Mouse (Mus musculus) CH12.LX (cell line): ENCODE measurements at regions not wholly inside any gene's neighbourhood (a gene's known extent, or its start where the extent isn't known, plus 50 kb on each side); places are given as distances from the start of the nearest gene placed in this dataset.

Experiments
- DNase-seq: peaks from one replicate; pipeline ENCODE4 v3.0.0-alpha.2; 2013; ENCODE audit errors: extremely low read depth
- H3K27ac ChIP-seq: 2 replicates; pipeline ENCODE4 v1.5.1; 2012; ENCODE audit warnings: low read depth, mild to moderate bottlenecking, control low read depth, moderate library complexity; ENCODE audit not compliant: insufficient read depth
- H3K27me3 ChIP-seq: replicated peaks from 2 replicates; pipeline ENCODE3; 2012; ENCODE audit warnings: inconsistent platforms
- H3K36me3 ChIP-seq, 2 experiments: replicated peaks in 1 of 2; 2 replicates each; pipeline versions ENCODE3 to v1.6.1; 2012; ENCODE audit warnings: inconsistent platforms in 1 of 2, low read length in 1 of 2, mild to moderate bottlenecking in 1 of 2, mixed read lengths in 1 of 2, moderate library complexity in 1 of 2; ENCODE audit not compliant: control insufficient read depth in 1 of 2, insufficient read depth in 1 of 2
- H3K4me1 ChIP-seq, 2 experiments: 2 replicates each; pipeline ENCODE4 v1.6.1; 2012; ENCODE audit warnings: inconsistent platforms in 1 of 2, moderate library complexity in 1 of 2; ENCODE audit not compliant: insufficient read depth in 2 of 2, control insufficient read depth in 1 of 2
- H3K4me2 ChIP-seq: 2 replicates; pipeline ENCODE4 v1.6.1; 2012; ENCODE audit warnings: low read depth, mild to moderate bottlenecking, control low read depth; ENCODE audit not compliant: poor library complexity, insufficient read depth, severe bottlenecking
- H3K4me3 ChIP-seq, 3 experiments: fragments of 150-350 bp in 1 of 3; sonication (generic) in 1 of 3; replicated peaks in 1 of 3; 2 replicates each; pipeline versions ENCODE3 to v1.5.1; 2011 to 2012; ENCODE audit warnings: low read depth in 2 of 3, low read length in 2 of 3, mild to moderate bottlenecking in 2 of 3, moderate library complexity in 2 of 3, control low read depth in 1 of 3, improper control_type of control experiment in 1 of 3, inconsistent platforms in 1 of 3, mixed read lengths in 1 of 3; ENCODE audit not compliant: poor library complexity in 1 of 3
- H3K79me2 ChIP-seq: replicated peaks from 2 replicates; pipeline ENCODE4 v1.6.1; 2012; ENCODE audit warnings: mild to moderate bottlenecking, moderate library complexity; ENCODE audit not compliant: control insufficient read depth, poor library complexity, insufficient read depth, severe bottlenecking; ENCODE audit errors: extremely low read depth
- H3K9ac ChIP-seq: 2 replicates; pipeline ENCODE4 v1.6.1; 2012; ENCODE audit warnings: low read depth, mild to moderate bottlenecking, control low read depth, moderate library complexity; ENCODE audit not compliant: insufficient read depth
- H3K9me3 ChIP-seq: replicated peaks from 2 replicates; pipeline ENCODE3; 2012; ENCODE audit warnings: low read length, inconsistent platforms, mixed read lengths
- BHLHE40 ChIP-seq: IDR thresholded peaks from 2 replicates; pipeline ENCODE4 v1.6.1; 2011; ENCODE audit warnings: mild to moderate bottlenecking, low read depth, low read length, improper control_type of control experiment
- CTCF ChIP-seq, 2 experiments: IDR thresholded peaks in 1 of 2; conservative IDR thresholded peaks in 1 of 2; 2 replicates each; pipeline ENCODE4 v1.5.1; 2011 to 2012; ENCODE audit warnings: low read depth in 2 of 2, low read length in 2 of 2, improper control_type of control experiment in 1 of 2, inconsistent platforms in 1 of 2, mild to moderate bottlenecking in 1 of 2, moderate library complexity in 1 of 2
- E2F4 ChIP-seq: IDR thresholded peaks from 2 replicates; pipeline ENCODE4 v1.6.1; 2011; ENCODE audit warnings: low read depth, low read length, improper control_type of control experiment; ENCODE audit not compliant: insufficient replicate concordance
- ELF1 ChIP-seq: IDR thresholded peaks from 2 replicates; pipeline ENCODE4 v1.6.1; 2014; ENCODE audit warnings: low read depth, mild to moderate bottlenecking, inconsistent platforms, low read length, improper control_type of control experiment
- EP300 ChIP-seq: IDR thresholded peaks from 2 replicates; pipeline ENCODE4 v1.6.1; 2011; ENCODE audit warnings: low read length, improper control_type of control experiment
- ETS1 ChIP-seq: conservative IDR thresholded peaks from 2 replicates; pipeline ENCODE4 v1.6.1; 2012; ENCODE audit warnings: low read depth, mild to moderate bottlenecking, inconsistent platforms, low read length, improper control_type of control experiment, moderate library complexity
- GABPA ChIP-seq: IDR thresholded peaks from 2 replicates; pipeline ENCODE4 v1.6.1; 2012; ENCODE audit warnings: low read depth, low read length, improper control_type of control experiment, inconsistent platforms; ENCODE audit not compliant: insufficient replicate concordance
- HCFC1 ChIP-seq: IDR thresholded peaks from 2 replicates; pipeline ENCODE4 v1.6.1; 2012; ENCODE audit warnings: low read depth, mild to moderate bottlenecking, inconsistent platforms, low read length, improper control_type of control experiment
- JUN ChIP-seq: IDR thresholded peaks from 2 replicates; pipeline ENCODE4 v1.6.1; 2011; ENCODE audit warnings: low read depth, mild to moderate bottlenecking, low read length, improper control_type of control experiment, moderate library complexity; ENCODE audit not compliant: insufficient read depth
- KAT2A ChIP-seq: IDR thresholded peaks from 2 replicates; pipeline ENCODE4 v1.6.1; 2012; ENCODE audit warnings: low read length, improper control_type of control experiment, inconsistent platforms; ENCODE audit not compliant: insufficient replicate concordance
- MAX ChIP-seq: IDR thresholded peaks from 2 replicates; pipeline ENCODE4 v1.6.1; 2011; ENCODE audit warnings: low read length, improper control_type of control experiment
- MAZ ChIP-seq: IDR thresholded peaks from 2 replicates; pipeline ENCODE4 v1.6.1; 2012; ENCODE audit warnings: low read depth, mild to moderate bottlenecking, inconsistent platforms, low read length, improper control_type of control experiment, moderate library complexity
- MEF2A ChIP-seq: IDR thresholded peaks from 2 replicates; pipeline ENCODE4 v1.6.1; 2014; ENCODE audit warnings: low read depth, mild to moderate bottlenecking, inconsistent platforms, low read length, improper control_type of control experiment, borderline replicate concordance
- MXI1 ChIP-seq: IDR thresholded peaks from 2 replicates; pipeline ENCODE4 v1.6.1; 2011; ENCODE audit warnings: mild to moderate bottlenecking, low read depth, low read length, improper control_type of control experiment
- NRF1 ChIP-seq: IDR thresholded peaks from 2 replicates; pipeline ENCODE4 v1.6.1; 2014; ENCODE audit warnings: low read depth, mild to moderate bottlenecking, inconsistent platforms, low read length, improper control_type of control experiment, moderate library complexity
- PAX5 ChIP-seq: IDR thresholded peaks from 2 replicates; pipeline ENCODE4 v1.6.1; 2012; ENCODE audit warnings: low read length, inconsistent platforms, mixed read lengths
- POLR2A ChIP-seq: IDR thresholded peaks from 2 replicates; pipeline ENCODE4 v1.6.1; 2011; ENCODE audit warnings: low read depth, mild to moderate bottlenecking, improper control_type of control experiment, low read length
- POLR2AphosphoS2 ChIP-seq: IDR thresholded peaks from 2 replicates; pipeline ENCODE4 v1.6.1; 2011; ENCODE audit warnings: low read depth, low read length, improper control_type of control experiment
- RCOR1 ChIP-seq: conservative IDR thresholded peaks from 2 replicates; pipeline ENCODE4 v1.6.1; 2012; ENCODE audit warnings: low read depth, mild to moderate bottlenecking, inconsistent platforms, low read length, improper control_type of control experiment
- SIN3A ChIP-seq: IDR thresholded peaks from 2 replicates; pipeline ENCODE4 v1.6.1; 2012; ENCODE audit warnings: low read length, improper control_type of control experiment, inconsistent platforms
- TBP ChIP-seq: conservative IDR thresholded peaks from 2 replicates; pipeline ENCODE4 v1.6.1; 2011; ENCODE audit warnings: low read depth, low read length, improper control_type of control experiment
- TCF12 ChIP-seq: IDR thresholded peaks from 2 replicates; pipeline ENCODE4 v1.6.1; 2014; ENCODE audit warnings: low read depth, mild to moderate bottlenecking, inconsistent platforms, low read length, improper control_type of control experiment
- UBTF ChIP-seq: IDR thresholded peaks from 2 replicates; pipeline ENCODE4 v1.6.1; 2012; ENCODE audit warnings: low read depth, mild to moderate bottlenecking, inconsistent platforms, low read length, improper control_type of control experiment, moderate library complexity
- USF2 ChIP-seq: conservative IDR thresholded peaks from 2 replicates; pipeline ENCODE4 v1.6.1; 2011; ENCODE audit warnings: low read depth, low read length, improper control_type of control experiment
- ZC3H11A ChIP-seq: IDR thresholded peaks from 2 replicates; pipeline ENCODE4 v1.6.1; 2012; ENCODE audit warnings: low read depth, mild to moderate bottlenecking, inconsistent platforms, low read length, improper control_type of control experiment
- ZKSCAN1 ChIP-seq: IDR thresholded peaks from 2 replicates; pipeline ENCODE4 v1.6.1; 2012; ENCODE audit warnings: low read depth, inconsistent platforms, low read length, improper control_type of control experiment, borderline replicate concordance
- ZMIZ1 ChIP-seq: IDR thresholded peaks from 2 replicates; pipeline ENCODE4 v1.6.1; 2012; ENCODE audit warnings: low read depth, mild to moderate bottlenecking, inconsistent platforms, low read length, improper control_type of control experiment
- ZNF384 ChIP-seq: IDR thresholded peaks from 2 replicates; pipeline ENCODE4 v1.6.1; 2012; ENCODE audit warnings: low read depth, low read length, improper control_type of control experiment, inconsistent platforms
- dilution Hi-C: fragments of 300-500 bp; cut with MboI; formaldehyde crosslinking; loops from 2 replicates; pipeline ENCODE4 v1.14.3; 2020; ENCODE audit warnings: low sequenced_read_pairs; ENCODE audit not compliant: extremely low pct_unique_long_range_greater_than_20kb, extremely low pct_ligation_motif_present
- in situ Hi-C: fragments of 300-500 bp; cut with MboI; formaldehyde crosslinking; loops from 3 replicates; pipeline ENCODE4 v1.14.3; 2019; ENCODE audit warnings: low sequenced_read_pairs, low pct_ligation_motif_present, low pct_unique_long_range_greater_than_20kb, mixed read lengths

DNA sequence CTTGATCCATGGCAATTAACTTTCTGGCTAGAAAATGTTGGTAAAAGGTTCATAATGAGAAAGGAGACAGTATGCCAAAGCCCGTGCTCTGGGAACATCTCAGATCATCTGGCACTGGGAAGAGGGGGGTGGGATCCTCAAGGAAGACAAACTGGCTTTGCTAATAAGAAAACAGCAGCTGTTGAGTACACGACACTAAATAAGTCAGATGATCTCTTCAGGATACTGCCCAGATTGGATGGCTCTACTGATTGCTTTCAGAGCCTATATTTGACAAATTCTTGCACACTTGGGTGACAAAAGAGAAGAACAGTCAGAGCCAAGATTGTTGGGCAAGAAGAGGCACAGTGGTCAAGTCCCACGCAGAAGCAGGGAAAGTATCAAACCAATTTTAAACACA is 443.7 kb downstream of the Tns3 start:
- Histone ChIP-seq H3K4me2 (no peak overlapping the region), H3K27ac (no peak overlapping the region), H3K4me3 (no peak overlapping the region), H3K36me3 (no peaks in the 10 kb centered on the region), H3K9ac (no peak overlapping the region), H3K9me3 (peaks cover 3% of the 10 kb centered on the region), H3K79me2 (no peaks in the 10 kb centered on the region), H3K27me3 (peaks cover 12% of the 10 kb centered on the region), H3K4me1 (no peaks in the 10 kb centered on the region)
- TF ChIP-seq JUN (no peak), NRF1 (no peak), MXI1 (no peak), TBP (no peak), MEF2A (no peak), ELF1 (no peak), HCFC1 (no peak), USF2 (no peak), CTCF (conservative IDR thresholded peaks at IDR 0.05 in 1 of 2, IDR thresholded peaks at IDR 0.05 in 1 of 2; ENCODE audit: low read depth in 2 of 2, low read length in 2 of 2) (no peak), RCOR1 (no peak), EP300 (no peak), UBTF (no peak), SIN3A (no peak), MAX (no peak), ZKSCAN1 (no peak), BHLHE40 (no peak), ZC3H11A (no peak), POLR2AphosphoS2 (no peak), GABPA (no peak)
- DNase-seq, result no peak
- dilution Hi-C loops, result no loop called here
- in situ Hi-C loops, result no loop called here

GRCm38 (mm10) chr11:8219911-8220310 is 444.4 kb downstream of the Tns3 start:
- Histone ChIP-seq H3K9ac (no peak overlapping the region), H3K27ac (no peak overlapping the region), H3K4me3 (no peak overlapping the region), H3K4me1 (no peaks in the 10 kb centered on the region), H3K36me3 (no peaks in the 10 kb centered on the region), H3K27me3 (peaks cover 17% of the 10 kb centered on the region), H3K79me2 (no peaks in the 10 kb centered on the region), H3K4me2 (no peak overlapping the region), H3K9me3 (peaks cover 3% of the 10 kb centered on the region)
- TF ChIP-seq TCF12 (no peak), MAZ (no peak), NRF1 (no peak), GABPA (no peak), POLR2A (no peak), MEF2A (no peak), ZKSCAN1 (no peak), E2F4 (no peak), MXI1 (no peak), KAT2A (no peak), PAX5 (no peak), ZNF384 (no peak), ETS1 (no peak), ZMIZ1 (no peak), EP300 (no peak), SIN3A (no peak)
- no peak for DNase-seq
- in situ Hi-C loops, result no loop called here
- dilution Hi-C loops, result no loop called here
